Mouse (Mus musculus) liver, embryonic 14.5 days (tissue): ENCODE measurements around the gene Ybx2.
A peak's percentile ranks its signal among the peaks of the same experiment; 100 is the strongest.

Experiments
- CTCF ChIP-seq: IDR thresholded peaks from 2 replicates; pipeline ENCODE4 v1.5.1; 2016; ENCODE audit warnings: antibody characterized with exemption, low read depth, control low read depth
- EP300 ChIP-seq: IDR thresholded peaks from 2 replicates; pipeline ENCODE4 v1.6.1; 2016; ENCODE audit warnings: antibody characterized with exemption, low read depth

DNA sequence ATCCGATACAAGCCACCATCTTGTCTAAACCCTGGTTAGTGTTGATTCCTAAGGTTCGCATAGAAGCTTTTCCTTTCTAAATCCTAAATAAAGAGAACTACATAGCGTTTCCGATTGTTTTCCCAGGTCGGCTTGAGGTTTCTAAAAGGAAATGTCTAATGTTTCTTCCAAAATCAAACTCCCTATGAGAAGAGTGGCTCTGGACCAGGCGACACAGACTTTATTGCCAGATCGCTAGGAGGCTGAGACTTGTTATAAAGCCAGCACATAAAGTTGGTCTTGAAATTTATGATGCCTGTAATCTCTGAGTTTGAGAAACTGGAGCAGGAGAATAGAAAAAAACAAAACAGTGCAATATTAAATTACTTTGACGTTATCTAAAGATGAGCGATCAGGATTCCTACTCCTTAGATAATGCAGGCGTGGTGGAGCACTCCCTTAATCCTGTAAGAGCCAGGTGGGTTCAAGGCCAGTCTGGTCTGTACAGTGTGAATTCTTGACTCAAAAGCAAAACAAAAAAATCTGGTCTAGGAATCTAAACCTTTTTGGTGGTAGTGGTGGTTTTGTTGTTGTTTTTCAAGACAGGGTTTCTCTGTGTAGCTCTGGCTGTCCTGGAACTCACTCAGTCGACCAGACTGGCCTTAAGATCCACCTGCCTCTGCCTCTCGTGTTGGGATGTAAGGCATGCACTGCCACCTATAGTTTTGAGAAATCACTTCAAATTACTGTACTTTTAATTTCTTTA lies 13.4 kb upstream of the Ybx2 start:
- TF ChIP-seq EP300 (no peak; the same call in 1 of the 2 replicates), CTCF (peak; percentile 19; the same call in 1 of the 2 replicates)
